Mouse (Mus musculus) liver, adult 2 months (tissue): Measurements from ENCODE around the gene Scube3.

ENCODE experiments used
- CTCF ChIP-seq: fragments of 200-500 bp; IDR thresholded peaks from 2 replicates; pipeline ENCODE4 v1.5.1; 2011; ENCODE audit warnings: low read depth, low read length, control low read depth
- POLR2A ChIP-seq: fragments of 200-500 bp; IDR thresholded peaks from 2 replicates; pipeline ENCODE4 v1.6.1; 2011; ENCODE audit warnings: low read length, control low read depth; ENCODE audit not compliant: insufficient read depth; ENCODE audit errors: extremely low read depth

- TF ChIP-seq POLR2A: no peak
- TF ChIP-seq CTCF: no peak
These were observed 55.7 kb downstream of the Scube3 start for GRCm38 (mm10) chr17:28197646-28198045.
